Mouse (Mus musculus): ENCODE measurements at regions not wholly inside any gene's neighbourhood (a gene's known extent, or its start where the extent isn't known, plus 50 kb on each side); places are given as distances from the start of the nearest gene placed in this dataset.

GRCm38 (mm10) chr16:31508981-31509380 lies 86.9 kb downstream of the Bdh1 start:
- no peak for ATAC-seq (replicated peaks; ENCODE audit: low FRiP score, poor library complexity, severe bottlenecking)

- no peak for ATAC-seq (replicated peaks; ENCODE audit: low FRiP score, poor library complexity, severe bottlenecking)
Measured at GRCm38 (mm10) chr16:31510097-31510496, 88.0 kb downstream of the Bdh1 start.

- ATAC-seq (replicated peaks; ENCODE audit: low FRiP score, poor library complexity, severe bottlenecking) = no peak
Measured at GRCm38 (mm10) chr16:31518816-31519215, 96.7 kb downstream of the Bdh1 start.

GRCm38 (mm10) chr16:31520081-31520480 lies 98.0 kb downstream of the Bdh1 start:
- ATAC-seq (replicated peaks; ENCODE audit: low FRiP score, poor library complexity, severe bottlenecking) = no peak

- ATAC-seq (replicated peaks; ENCODE audit: low FRiP score, poor library complexity, severe bottlenecking) = no peak
Measured at GRCm38 (mm10) chr16:31521786-31522185, 99.7 kb downstream of the Bdh1 start.

- ATAC-seq (replicated peaks; ENCODE audit: low FRiP score, poor library complexity, severe bottlenecking) = no peak
Measured at GRCm38 (mm10) chr16:31526711-31527344, 104.7 kb downstream of the Bdh1 start.

- no peak for ATAC-seq (replicated peaks; ENCODE audit: low FRiP score, poor library complexity, severe bottlenecking)
Measured at GRCm38 (mm10) chr16:31528596-31529283, 106.7 kb downstream of the Bdh1 start.

GRCm38 (mm10) chr16:31529284-31529958 lies 107.3 kb downstream of the Bdh1 start:
- ATAC-seq (replicated peaks; ENCODE audit: low FRiP score, poor library complexity, severe bottlenecking) = no peak

- ATAC-seq (replicated peaks; ENCODE audit: low FRiP score, poor library complexity, severe bottlenecking) = no peak
Measured at GRCm38 (mm10) chr16:31530090-31530489, 108.0 kb downstream of the Bdh1 start.

GRCm38 (mm10) chr16:31533196-31533777 lies 111.2 kb downstream of the Bdh1 start:
- ATAC-seq (replicated peaks; ENCODE audit: low FRiP score, poor library complexity, severe bottlenecking) = peak; percentile 31

GRCm38 (mm10) chr16:31534923-31535523 lies 112.9 kb downstream of the Bdh1 start:
- no peak for ATAC-seq (replicated peaks; ENCODE audit: low FRiP score, poor library complexity, severe bottlenecking)

GRCm38 (mm10) chr16:31536328-31536727 lies 114.2 kb downstream of the Bdh1 start:
- no peak for ATAC-seq (replicated peaks; ENCODE audit: low FRiP score, poor library complexity, severe bottlenecking)

GRCm38 (mm10) chr16:31538606-31539005 lies 116.5 kb downstream of the Bdh1 start:
- ATAC-seq (replicated peaks; ENCODE audit: low FRiP score, poor library complexity, severe bottlenecking) = no peak

- no peak for ATAC-seq (replicated peaks; ENCODE audit: low FRiP score, poor library complexity, severe bottlenecking)
Measured at GRCm38 (mm10) chr16:31543499-31544170, 119.6 kb upstream of the Dlg1 start.

- no peak for ATAC-seq (replicated peaks; ENCODE audit: low FRiP score, poor library complexity, severe bottlenecking)
Measured at GRCm38 (mm10) chr16:31546062-31546827, 117.0 kb upstream of the Dlg1 start.

GRCm38 (mm10) chr16:31546828-31547224 lies 116.4 kb upstream of the Dlg1 start:
- ATAC-seq (replicated peaks; ENCODE audit: low FRiP score, poor library complexity, severe bottlenecking) = no peak

GRCm38 (mm10) chr16:31547391-31547790 lies 115.9 kb upstream of the Dlg1 start:
- ATAC-seq (replicated peaks; ENCODE audit: low FRiP score, poor library complexity, severe bottlenecking) = no peak

- no peak for ATAC-seq (replicated peaks; ENCODE audit: low FRiP score, poor library complexity, severe bottlenecking)
Measured at GRCm38 (mm10) chr16:31549975-31550374, 113.3 kb upstream of the Dlg1 start.

- peak; percentile 49; the same call in 1 of the 2 replicates for ATAC-seq (replicated peaks; ENCODE audit: low FRiP score, poor library complexity, severe bottlenecking)
Measured at GRCm38 (mm10) chr16:31550539-31550938, 112.7 kb upstream of the Dlg1 start.

Measured in erythroid progenitor cell, adult 5-6 weeks (primary cell).